Mouse (Mus musculus): ENCODE measurements around the gene Eef1akmt3. TPM values are rescaled to one million over a fixed set of nuclear protein-coding genes. Genes with fewer than 3 reads are reported as not detected.
"Not testable (repeated sequence)": the region's sequence is repeated elsewhere in the genome, so short reads cannot be mapped to it uniquely, and the experiment has no call there.

The Eef1akmt3 gene
- polyA plus RNA-seq, 1 experiment from 2014 or later, result 0.12 TPM

DNA sequence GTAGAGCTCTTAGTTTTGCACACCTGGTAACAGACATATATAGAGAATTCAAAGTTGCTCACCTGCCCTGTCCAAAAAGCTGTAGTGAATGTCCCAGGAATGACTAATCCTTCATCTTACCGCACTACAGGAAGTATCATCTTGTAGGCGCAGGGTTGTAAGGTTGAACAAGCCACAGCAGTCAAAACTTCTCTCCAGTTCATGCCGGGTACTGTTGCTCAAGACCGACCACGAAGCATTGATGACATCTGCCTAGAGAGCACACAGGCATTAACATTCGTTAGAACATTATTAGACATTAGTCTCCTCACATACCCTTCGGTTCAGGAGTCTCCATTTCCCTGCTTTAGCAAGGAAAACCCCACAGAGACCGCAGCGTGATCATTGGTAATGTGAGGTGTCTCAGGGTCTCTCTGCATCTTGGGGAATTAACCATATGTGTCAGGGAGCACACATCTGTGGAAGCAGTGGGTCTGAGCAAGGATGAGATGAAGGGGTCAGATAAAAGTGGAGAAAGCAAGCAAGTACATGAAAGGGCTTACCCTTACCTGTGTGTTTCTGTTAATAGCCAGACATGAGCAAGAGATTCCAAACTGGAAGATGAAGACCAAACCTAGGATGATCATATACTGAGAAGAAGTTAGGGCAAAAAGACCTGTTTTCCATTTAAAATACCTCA is 27.2 kb upstream of the Eef1akmt3 start:
- 81% methylated on average over 9 of the region's 9 CpGs for WGBS
- H3K4me1 ChIP-seq (replicated peaks), result peaks cover 51% of the 10 kb centered on the region
- peak overlapping the region; percentile 61 for H3K4me3 ChIP-seq
- H3K27me3 ChIP-seq, result no peaks in the 10 kb centered on the region
- H3K9ac ChIP-seq, result peak overlapping the region; percentile 84
- peaks cover 40% of the 10 kb centered on the region for H3K36me3 ChIP-seq
- peak overlapping the region; percentile 99 for H3K4me2 ChIP-seq
- no peaks in the 10 kb centered on the region for H3K9me3 ChIP-seq
- no peak for ATAC-seq (ENCODE audit: low FRiP score)
- H3K27ac ChIP-seq, result peak overlapping the region; percentile 92

DNA sequence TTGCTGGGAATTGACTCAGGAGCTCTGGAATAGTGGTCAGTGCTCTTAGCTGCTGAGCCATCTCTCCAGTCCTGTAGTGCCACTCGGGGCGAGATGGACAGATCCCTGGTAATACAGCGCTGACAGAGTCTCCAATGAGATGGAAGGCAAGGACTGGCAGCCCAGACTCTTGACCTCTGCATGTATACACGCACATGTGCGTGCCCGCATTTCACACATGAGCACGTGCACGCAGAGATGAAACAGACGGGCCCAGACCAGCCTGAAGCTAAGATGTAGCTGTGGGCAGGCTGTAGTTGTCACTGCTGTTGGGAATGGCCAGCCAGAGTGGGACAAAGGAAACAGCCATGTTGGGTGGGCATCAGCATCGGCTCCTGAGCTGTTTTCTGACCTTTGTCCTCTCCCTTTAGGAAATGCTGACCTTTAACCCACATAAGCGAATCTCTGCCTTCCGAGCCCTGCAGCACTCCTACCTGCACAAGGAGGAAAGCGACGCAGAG is 25.3 kb upstream of the Eef1akmt3 start:
- no peak overlapping the region for H3K4me3 ChIP-seq
- peaks cover 62% of the 10 kb centered on the region for H3K4me1 ChIP-seq (replicated peaks)
- H3K9me3 ChIP-seq, result no peaks in the 10 kb centered on the region
- 87% methylated on average over 14 of the region's 14 CpGs for whole genome bisulfite sequencing
- H3K9ac ChIP-seq, result no peak overlapping the region
- H3K27me3 ChIP-seq, result no peaks in the 10 kb centered on the region
- H3K4me2 ChIP-seq, result no peak overlapping the region
- ATAC-seq (ENCODE audit: low FRiP score), result no peak
- no peak overlapping the region for H3K27ac ChIP-seq
- peaks cover 40% of the 10 kb centered on the region for H3K36me3 ChIP-seq

DNA sequence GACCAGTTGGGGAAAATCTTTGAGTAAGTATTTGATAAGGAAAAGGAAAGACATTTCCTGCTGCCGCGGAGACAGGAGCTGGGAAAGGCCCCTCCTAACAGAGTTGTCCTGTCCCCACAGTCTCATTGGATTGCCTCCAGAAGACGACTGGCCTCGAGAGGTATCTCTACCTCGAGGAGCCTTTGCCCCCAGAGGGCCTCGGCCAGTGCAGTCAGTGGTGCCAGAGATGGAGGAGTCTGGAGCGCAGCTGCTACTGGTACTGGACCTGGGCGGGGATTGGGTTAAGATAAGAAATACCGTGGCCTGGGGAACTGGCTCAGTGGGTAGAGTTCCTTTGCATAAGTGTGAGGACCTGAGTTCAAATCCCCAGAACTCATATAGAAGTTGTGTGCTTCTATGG is 24.7 kb upstream of the Eef1akmt3 start:
- no peak overlapping the region for H3K4me2 ChIP-seq
- H3K9me3 ChIP-seq, result no peaks in the 10 kb centered on the region
- peaks cover 63% of the 10 kb centered on the region for H3K4me1 ChIP-seq (replicated peaks)
- no peak for ATAC-seq (ENCODE audit: low FRiP score)
- 90% methylated on average over 9 of the region's 9 CpGs for WGBS
- no peak overlapping the region; the same call in 1 of the 2 replicates for H3K27ac ChIP-seq
- peak overlapping the region; percentile 69 for H3K4me3 ChIP-seq
- H3K27me3 ChIP-seq, result no peaks in the 10 kb centered on the region
- H3K36me3 ChIP-seq, result peaks cover 40% of the 10 kb centered on the region
- no peak overlapping the region for H3K9ac ChIP-seq

DNA sequence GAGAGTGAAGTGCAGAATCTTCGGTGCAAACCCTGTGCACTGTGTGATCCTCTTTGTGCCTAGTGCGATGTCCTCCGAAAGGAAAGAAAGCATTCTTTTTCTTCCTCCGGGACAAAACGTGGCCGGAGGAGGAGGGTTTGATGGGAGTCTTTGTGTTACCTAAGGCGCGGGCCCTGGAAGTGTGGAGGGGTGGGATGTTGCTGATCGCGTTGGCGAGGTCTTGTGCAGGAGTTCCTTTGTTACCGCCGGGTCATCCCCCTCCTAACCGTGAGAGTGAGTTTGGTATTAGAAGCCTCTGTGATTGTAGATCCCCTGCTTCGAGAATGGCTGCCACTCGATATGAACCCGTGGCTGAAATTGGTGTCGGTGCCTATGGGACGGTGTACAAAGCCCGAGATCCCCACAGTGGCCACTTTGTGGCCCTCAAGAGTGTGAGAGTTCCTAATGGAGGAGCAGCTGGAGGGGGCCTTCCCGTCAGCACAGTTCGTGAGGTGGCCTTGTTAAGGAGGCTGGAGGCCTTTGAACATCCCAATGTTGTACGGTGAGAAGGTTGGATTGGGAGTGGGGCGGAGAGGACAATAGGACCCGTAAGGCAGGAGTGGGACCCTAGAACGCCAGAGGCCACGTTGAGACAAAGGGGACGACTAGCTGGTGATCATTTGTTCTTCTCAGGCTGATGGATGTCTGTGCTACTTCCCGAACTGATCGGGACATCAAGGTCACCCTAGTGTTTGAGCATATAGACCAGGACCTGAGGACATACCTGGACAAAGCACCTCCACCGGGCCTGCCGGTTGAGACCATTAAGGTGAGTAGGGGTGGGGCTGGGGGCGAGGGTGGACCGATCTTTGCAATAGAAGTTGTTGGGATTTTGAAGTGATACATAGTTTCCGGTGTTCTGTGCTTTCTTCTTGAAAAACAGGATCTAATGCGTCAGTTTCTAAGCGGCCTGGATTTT is 22.9 kb upstream of the Eef1akmt3 start:
- Histone ChIP-seq H3K4me1 (replicated peaks) (peaks cover 59% of the 10 kb centered on the region), H3K27ac (peak overlapping the region; percentile 91), H3K9ac (peak overlapping the region; percentile 88), H3K36me3 (peaks cover 40% of the 10 kb centered on the region), H3K27me3 (no peaks in the 10 kb centered on the region), H3K9me3 (no peaks in the 10 kb centered on the region), H3K4me2 (peak overlapping the region; percentile 85), H3K4me3 (peak overlapping the region; percentile 69)
- 13% methylated on average over 37 of the region's 37 CpGs for WGBS
- ATAC-seq (ENCODE audit: low FRiP score), result peak; percentile 4; the same call in 1 of the 2 replicates

DNA sequence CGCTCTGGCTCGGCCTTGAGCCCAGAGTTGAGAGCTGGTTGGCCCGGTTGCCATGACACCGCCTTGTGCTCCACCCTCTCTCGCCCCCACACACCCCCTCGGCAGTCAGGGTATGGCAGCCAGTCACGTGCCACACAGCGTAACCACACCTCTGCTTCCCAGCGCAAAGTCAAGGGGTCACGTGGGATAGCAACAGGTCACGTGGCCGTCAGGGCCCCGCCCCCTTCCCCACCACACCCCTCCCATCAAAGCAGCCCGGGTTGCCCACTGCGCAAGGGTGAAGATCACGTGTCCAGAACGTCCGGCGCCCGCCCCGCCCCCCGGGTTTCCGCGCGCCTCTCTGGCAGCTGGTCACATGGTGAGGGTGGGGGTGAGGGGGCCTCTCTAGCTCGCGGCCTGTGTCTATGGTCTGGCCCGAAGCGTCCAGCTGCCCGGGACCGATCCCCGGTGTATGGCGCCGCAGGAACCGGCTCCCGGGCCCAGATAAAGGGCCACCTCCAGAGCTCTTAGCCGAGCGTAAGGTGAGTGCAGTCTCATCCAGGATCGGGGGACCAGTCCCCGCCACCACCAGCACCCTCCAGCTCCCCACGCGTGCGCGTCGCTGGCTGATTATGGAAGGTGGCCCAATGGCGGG is 22.0 kb upstream of the Eef1akmt3 start, which contains the start of gene Cdk4:
TSS of gene Cdk4 (plus strand) at position 296 of the 634 bp plus-strand sequence.
- WGBS, result under 1% methylated on average over 46 of the region's 46 CpGs
- H3K36me3 ChIP-seq, result peaks cover 37% of the 10 kb centered on the region
- peak within 1 kb of the TSS; percentile 91 for H3K27ac ChIP-seq
- no peaks in the 10 kb centered on the region for H3K27me3 ChIP-seq
- H3K9ac ChIP-seq, result peak within 1 kb of the TSS; percentile 88
- H3K4me1 ChIP-seq (replicated peaks), result peaks cover 58% of the 10 kb centered on the region
- ATAC-seq (ENCODE audit: low FRiP score), result peak; percentile 91
- H3K9me3 ChIP-seq, result no peaks in the 10 kb centered on the region
- peak within 1 kb of the TSS; percentile 69 for H3K4me3 ChIP-seq
- H3K4me2 ChIP-seq, result peak within 1 kb of the TSS; percentile 85

DNA sequence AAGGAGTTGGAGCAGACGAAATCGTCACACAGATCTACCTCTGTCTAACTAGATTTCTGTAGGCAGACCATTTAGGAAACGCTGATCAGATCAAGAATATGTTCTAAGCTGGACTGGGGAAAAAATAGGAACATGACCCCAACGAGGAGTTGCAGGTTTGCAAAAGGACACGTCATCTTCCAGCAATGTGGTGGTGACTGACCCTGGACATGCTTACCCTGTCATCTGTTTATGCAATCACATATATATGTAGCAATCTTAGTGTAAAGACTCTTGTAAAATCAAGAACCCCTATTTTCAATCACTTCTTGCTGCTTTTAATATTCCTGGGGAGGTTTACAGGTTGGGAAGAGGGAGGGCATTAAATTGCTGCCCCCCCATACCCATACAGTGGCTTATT is 21.2 kb upstream of the Eef1akmt3 start:
- peak overlapping the region; percentile 83 for H3K27ac ChIP-seq
- ATAC-seq (ENCODE audit: low FRiP score), result no peak
- H3K4me1 ChIP-seq (replicated peaks), result peaks cover 59% of the 10 kb centered on the region
- peak overlapping the region; percentile 47 for H3K4me2 ChIP-seq
- H3K36me3 ChIP-seq, result peaks cover 31% of the 10 kb centered on the region
- H3K27me3 ChIP-seq, result no peaks in the 10 kb centered on the region
- H3K9me3 ChIP-seq, result no peaks in the 10 kb centered on the region
- H3K4me3 ChIP-seq, result no peak overlapping the region
- 80% methylated on average over 5 of the region's 5 CpGs for WGBS
- 0 out of 2 replicates have a peak overlapping the region, but pooled peaks have one; percentile 19 for H3K9ac ChIP-seq

DNA sequence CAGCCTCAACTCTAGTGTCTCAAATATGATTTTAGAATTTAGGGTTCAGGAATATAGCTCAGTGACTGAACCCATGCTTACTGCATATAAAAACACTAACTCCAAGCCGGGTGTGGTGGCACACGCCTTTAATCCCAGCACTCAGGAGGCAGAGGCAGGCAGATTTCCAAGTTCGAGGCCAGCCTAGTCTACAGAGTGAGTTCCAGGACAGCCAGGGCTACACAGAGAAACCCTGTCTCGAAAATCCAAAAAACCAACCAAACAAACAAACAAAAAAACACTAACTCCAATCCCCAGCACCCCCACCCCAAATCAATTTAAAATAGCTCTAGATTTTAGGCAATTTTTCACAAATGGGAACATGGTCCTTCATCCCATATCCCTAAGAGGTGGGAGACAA is 20.8 kb upstream of the Eef1akmt3 start:
- not testable (repeated sequence) for H3K9me3 ChIP-seq; H3K4me2 ChIP-seq; ATAC-seq (ENCODE audit: low FRiP score); H3K27me3 ChIP-seq; H3K4me3 ChIP-seq
- 0 out of 2 replicates have a peak overlapping the region, but pooled peaks have one; percentile 19 for H3K9ac ChIP-seq
- peaks cover 31% of the 10 kb centered on the region for H3K36me3 ChIP-seq
- 91% methylated on average over 4 of the region's 4 CpGs for WGBS
- peaks cover 63% of the 10 kb centered on the region for H3K4me1 ChIP-seq (replicated peaks)
- H3K27ac ChIP-seq, result peak overlapping the region; percentile 99

DNA sequence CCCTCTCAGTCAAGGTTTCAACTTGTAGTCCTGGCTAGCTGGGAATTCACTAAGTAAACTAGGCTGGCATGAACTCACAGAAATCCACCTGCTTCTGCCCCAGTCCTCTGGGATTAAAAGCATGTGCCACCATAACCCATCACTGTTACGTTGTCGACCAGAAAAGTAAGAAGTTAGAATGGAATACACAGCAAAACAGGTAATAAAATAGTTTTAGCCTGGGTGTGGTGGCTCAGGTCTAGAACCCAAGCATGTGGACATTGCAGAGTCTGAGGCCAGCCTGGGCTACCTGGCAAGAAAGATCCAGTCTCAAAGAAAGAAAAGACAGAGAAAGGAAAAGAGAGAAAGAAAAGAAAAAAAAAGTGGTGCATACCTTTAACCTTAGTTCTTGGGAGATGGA is 20.2 kb upstream of the Eef1akmt3 start:
- Histone ChIP-seq H3K4me3 (peak overlapping the region; percentile 91), H3K36me3 (peaks cover 31% of the 10 kb centered on the region), H3K9me3 (no peaks in the 10 kb centered on the region), H3K4me2 (peak overlapping the region; percentile 84), H3K27ac (peak overlapping the region; percentile 99), H3K4me1 (replicated peaks) (peaks cover 61% of the 10 kb centered on the region), H3K27me3 (no peaks in the 10 kb centered on the region), H3K9ac (peak overlapping the region; percentile 99)
- no peak for ATAC-seq (ENCODE audit: low FRiP score)
- 72% methylated on average over 2 of the region's 2 CpGs for WGBS

DNA sequence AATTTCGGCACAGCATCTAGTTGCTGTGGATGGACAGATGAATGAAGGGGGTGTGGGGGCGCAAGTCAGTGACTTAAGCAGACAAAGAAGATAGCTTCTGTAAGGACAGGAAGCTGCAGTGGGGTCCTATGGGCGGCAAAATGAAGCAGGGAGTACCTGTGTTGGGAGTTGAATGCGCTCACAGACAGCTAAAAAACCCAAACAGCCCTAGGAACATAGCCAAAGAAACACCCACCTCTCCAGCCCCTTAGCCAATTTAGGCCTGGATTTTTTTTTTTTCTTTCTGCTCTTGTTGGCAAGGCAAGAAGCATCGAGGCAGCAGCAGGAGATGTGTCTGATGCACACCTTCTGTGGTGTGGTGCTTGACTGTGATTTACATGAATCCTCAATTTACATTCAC is 19.8 kb upstream of the Eef1akmt3 start:
- Histone ChIP-seq H3K4me3 (peak overlapping the region; percentile 91), H3K9ac (peak overlapping the region; percentile 99), H3K27me3 (no peaks in the 10 kb centered on the region), H3K27ac (peak overlapping the region; percentile 99), H3K36me3 (peaks cover 31% of the 10 kb centered on the region), H3K4me1 (replicated peaks) (peaks cover 61% of the 10 kb centered on the region), H3K4me2 (peak overlapping the region; percentile 84), H3K9me3 (no peaks in the 10 kb centered on the region)
- 17% methylated on average over 5 of the region's 5 CpGs for WGBS
- no peak for ATAC-seq (ENCODE audit: low FRiP score)

DNA sequence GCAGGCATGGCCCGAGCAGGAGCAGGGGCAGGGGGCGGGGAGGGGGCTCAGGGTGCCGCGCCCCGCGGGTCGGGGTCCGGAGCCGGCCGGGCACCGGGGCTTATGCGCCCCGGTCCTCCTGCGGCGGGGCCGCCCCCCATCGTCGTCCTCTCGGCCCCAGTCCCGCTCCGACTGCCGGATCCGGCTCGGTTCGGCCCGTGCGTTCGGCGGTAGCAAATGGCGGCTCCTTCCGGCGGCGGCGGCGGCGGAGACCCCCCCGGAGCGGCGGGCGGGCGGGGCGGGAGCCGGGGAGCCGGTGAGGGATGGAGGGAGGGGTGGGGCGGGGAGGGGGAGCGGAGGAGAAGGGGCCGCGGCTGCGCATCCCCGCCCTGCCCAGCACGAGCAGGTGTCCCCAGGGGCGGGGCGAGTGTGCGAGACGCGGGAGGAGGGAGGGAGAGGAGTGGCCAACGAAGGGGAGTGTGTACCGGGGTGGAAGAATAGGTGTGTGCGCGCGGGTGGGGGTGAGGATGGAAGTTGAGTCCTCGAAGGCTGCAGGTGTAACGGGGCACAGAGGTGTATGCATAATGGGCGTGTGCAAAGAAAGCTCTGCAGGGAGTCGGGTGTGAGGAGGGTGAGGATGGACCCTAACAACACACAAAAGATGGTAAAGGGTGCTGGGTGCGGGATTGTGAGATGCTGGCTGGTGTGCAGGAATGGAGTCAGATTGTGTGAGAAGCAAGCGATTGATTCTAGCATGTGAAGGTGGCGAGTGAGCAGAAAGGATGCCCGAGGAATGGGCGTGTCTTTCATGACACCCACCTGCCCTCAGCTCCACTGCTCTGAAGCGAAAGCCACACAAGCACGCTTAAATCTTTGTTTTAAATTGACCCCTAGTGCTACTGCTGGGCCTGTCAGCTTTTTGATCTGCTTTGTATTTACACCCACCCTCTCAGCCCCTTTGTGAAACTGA is 18.9 kb upstream of the Eef1akmt3 start, which contains the start of gene March9:
TSS of gene March9 (minus strand) at position 217 of the 949 bp plus-strand sequence.
- H3K27me3 ChIP-seq, result no peaks in the 10 kb centered on the region
- H3K4me3 ChIP-seq, result peak within 1 kb of the TSS; percentile 91
- ATAC-seq (ENCODE audit: low FRiP score), result peak; percentile 19
- peaks cover 61% of the 10 kb centered on the region for H3K4me1 ChIP-seq (replicated peaks)
- H3K36me3 ChIP-seq, result peaks cover 31% of the 10 kb centered on the region
- H3K9me3 ChIP-seq, result no peaks in the 10 kb centered on the region
- peak within 1 kb of the TSS; percentile 99 for H3K27ac ChIP-seq
- WGBS, result under 1% methylated on average over 54 of the region's 72 CpGs
- peak within 1 kb of the TSS; percentile 99 for H3K9ac ChIP-seq
- peak within 1 kb of the TSS; percentile 84 for H3K4me2 ChIP-seq

Measured in hindbrain, embryonic 13.5 days (tissue).